In the genomic region with DNA sequence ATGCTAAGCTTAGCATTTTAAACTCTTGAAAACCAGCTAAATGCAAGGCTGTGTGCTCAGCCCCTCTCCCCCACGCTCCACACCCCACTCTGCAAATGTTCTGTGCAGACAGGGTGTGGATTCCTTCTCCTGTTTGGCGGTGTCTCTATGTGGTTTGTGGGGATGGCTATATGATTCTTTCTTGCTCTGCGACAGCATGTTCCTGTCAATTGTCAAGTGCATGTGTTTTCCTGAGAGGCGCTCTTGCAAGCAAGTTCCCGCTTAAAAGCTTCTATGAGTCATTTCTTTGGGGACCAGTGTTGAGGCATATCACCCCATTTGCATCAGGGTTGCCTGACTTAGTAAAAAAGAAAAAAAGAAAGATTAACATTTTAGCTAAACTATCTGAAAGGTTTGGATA, we compare ENCODE assay signal across 15 mouse cellular contexts.
DNase-seq lines count a peak whose midpoint lies in the region; ATAC-seq and TF ChIP-seq lines count a peak whose summit lies in the region.
"Had no signal": no experiment of that assay in that cellular context is flagged by ENCODE, and none has a peak within 500 bp of the region (broad histone marks: within the 10 kb centered on the region; RNA-seq: fewer than 3 reads in every experiment).

No protein-coding gene starts in this region.

- H3K27ac ChIP-seq in forebrain, embryonic 14.5 days (ENCODE audit: low read depth, low read length), result no peak overlapping the region
- H3K27ac ChIP-seq in forebrain, embryonic 16.5 days (ENCODE audit: low read length), result no peak overlapping the region
- H3K27ac ChIP-seq: limb, embryonic 10.5 days had no signal

- no peaks in the 10 kb centered on the region for H3K27me3 ChIP-seq in forebrain, embryonic 14.5 days (replicated peaks; ENCODE audit: control insufficient read depth, insufficient read depth, low read length)
- no peaks in the 10 kb centered on the region for H3K27me3 ChIP-seq in forebrain, embryonic 16.5 days (replicated peaks; ENCODE audit: control insufficient read depth, insufficient read depth, low read length)

- H3K36me3 ChIP-seq in forebrain, embryonic 14.5 days (ENCODE audit: control insufficient read depth, insufficient read depth, low read length), result no peaks in the 10 kb centered on the region
- no peaks in the 10 kb centered on the region for H3K36me3 ChIP-seq in forebrain, embryonic 16.5 days (ENCODE audit: control insufficient read depth, insufficient read depth)
- H3K36me3 ChIP-seq: limb, embryonic 10.5 days had no signal

- peaks cover 8% of the 10 kb centered on the region for H3K4me1 ChIP-seq in forebrain, embryonic 14.5 days (ENCODE audit: control insufficient read depth, insufficient read depth, low read length)
- H3K4me1 ChIP-seq in forebrain, embryonic 16.5 days (replicated peaks; ENCODE audit: control insufficient read depth, insufficient read depth, low read length), result peaks cover 19% of the 10 kb centered on the region

- ATAC-seq in forebrain, embryonic 14.5 days, result no peak
- no peak for ATAC-seq in forebrain, embryonic 16.5 days
- ATAC-seq: liver, postnatal 0 days had no signal

- no peak overlapping the region for H3K9ac ChIP-seq in forebrain, embryonic 14.5 days (ENCODE audit: low read length)
- H3K9ac ChIP-seq in forebrain, embryonic 16.5 days (replicated peaks; ENCODE audit: low read depth, low read length), result no peak overlapping the region
- H3K9ac ChIP-seq: liver, postnatal 0 days had no signal

- no peak overlapping the region for H3K4me2 ChIP-seq in forebrain, embryonic 14.5 days (ENCODE audit: low read length)
- H3K4me2 ChIP-seq in forebrain, embryonic 16.5 days (ENCODE audit: low read length), result no peak overlapping the region

- 89% methylated on average over 5 of the region's 5 CpGs for WGBS in forebrain, embryonic 14.5 days
- 77% methylated on average over 5 of the region's 5 CpGs for WGBS in forebrain, embryonic 16.5 days

- peak; percentile 6 for DNase-seq in forebrain, embryonic 14.5 days (ENCODE audit: low spot score)
- peak; percentile 7 for DNase-seq in lung, postnatal 25 days (ENCODE audit: low spot score)
- DNase-seq in lung, postnatal 36 days, result no peak
- peak; percentile 43 for DNase-seq in brain, embryonic 14.5 days (ENCODE audit: low read depth)
- peak; percentile 44 for DNase-seq in thymus, postnatal 14 days
- DNase-seq in heart, postnatal 4 days, result no peak
- no peak for DNase-seq in ovary, postnatal 14 days (ENCODE audit: low spot score)
- DNase-seq: adrenal gland, postnatal 36 days; heart, postnatal 14 days; kidney, adult 8-10 months; layer of hippocampus, adult 9-11 months; liver, postnatal 0 days; right cerebral cortex, postnatal 14 days had no signal

- no peak overlapping the region for H3K4me3 ChIP-seq in forebrain, embryonic 14.5 days (ENCODE audit: low read depth, low read length)
- H3K4me3 ChIP-seq in forebrain, embryonic 16.5 days (replicated peaks; ENCODE audit: low read length), result no peak overlapping the region
- H3K4me3 ChIP-seq: limb, embryonic 10.5 days had no signal

- no peak for TF ChIP-seq CTCF in brain, embryonic 14.5 days (IDR thresholded peaks at IDR 0.05; ENCODE audit: borderline replicate concordance, extremely low read depth, insufficient read depth, insufficient read length)

- TF ChIP-seq POLR2A in brain, embryonic 14.5 days (IDR thresholded peaks at IDR 0.05; ENCODE audit: borderline replicate concordance, extremely low read depth, insufficient read depth, insufficient read length, poor library complexity, severe bottlenecking), result no peak

- no peaks in the 10 kb centered on the region for H3K9me3 ChIP-seq in forebrain, embryonic 14.5 days (replicated peaks; ENCODE audit: control insufficient read depth, low read length)
- no peaks in the 10 kb centered on the region for H3K9me3 ChIP-seq in forebrain, embryonic 16.5 days (ENCODE audit: control insufficient read depth, low read length)
- H3K9me3 ChIP-seq: limb, embryonic 10.5 days had no signal

Comparison
In these comparisons a context has a peak if more than half of its experiments do, and no peak if none do; other contexts are left out.
1. DNase-seq: peak in forebrain, embryonic 14.5 days (single experiment), lung, postnatal 25 days (single experiment), brain, embryonic 14.5 days (single experiment) and thymus, postnatal 14 days (single experiment); none in lung, postnatal 36 days (single experiment), heart, postnatal 4 days (single experiment) and ovary, postnatal 14 days (single experiment).